Mouse (Mus musculus): ENCODE results near the gene a.

DNA sequence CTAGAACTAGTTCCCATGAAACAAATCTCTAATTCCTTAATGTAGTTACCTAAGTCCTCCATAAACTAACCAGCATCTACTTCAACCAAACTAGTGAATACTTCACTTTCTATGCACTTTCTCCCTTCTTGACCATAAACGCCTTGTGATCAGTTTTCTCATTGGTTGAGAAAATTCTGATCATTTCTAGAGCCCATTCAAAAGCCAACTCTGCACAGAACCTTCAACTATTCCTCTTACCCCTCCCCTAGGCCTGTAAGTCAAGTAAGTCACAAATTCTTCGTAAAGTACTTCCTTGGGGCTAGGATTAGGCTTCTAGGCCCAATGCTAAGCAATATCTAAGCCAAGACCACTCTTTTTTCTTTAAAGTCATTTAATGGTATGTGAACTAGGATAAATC is 100.4 kb downstream of the a start:
- no peak for TF ChIP-seq POLR2A (IDR thresholded peaks at IDR 0.05; ENCODE audit: insufficient read depth, low read depth, low read length)
- no peak for TF ChIP-seq EP300 (IDR thresholded peaks at IDR 0.05; ENCODE audit: insufficient read depth, low read depth, low read length)
